Mouse (Mus musculus): ENCODE data around the gene Selplg. TPM values are rescaled to one million over a fixed set of nuclear protein-coding genes. Genes with fewer than 3 reads are reported as not detected.

Gene Selplg
- polyA plus RNA-seq, 1 experiment, result 96.6 TPM

GRCm38 (mm10) chr5:113772450-113772895 is 60.0 kb downstream of the Selplg start, which contains the start of the genes Sart3 and Iscu:
Gene Sart3, minus strand, starts transcription at chr5:113772510.
Gene Iscu, plus strand, starts transcription at chr5:113772748.
- TF ChIP-seq CTCF (IDR thresholded peaks at IDR 0.05; ENCODE audit: insufficient read depth, low read length), result no peak
- TF ChIP-seq POLR2A (IDR thresholded peaks at IDR 0.05; ENCODE audit: borderline replicate concordance, extremely low read depth, low read depth, low read length), result peak; percentile 45; the same call in 1 of the 2 replicates
- WGBS, result under 1% methylated on average over 49 of the region's 49 CpGs
- Histone ChIP-seq H3K4me3 (replicated peaks; ENCODE audit: extremely low read depth, low read depth, low read length) (peak within 1 kb of the TSS; percentile 89), H3K4me1 (ENCODE audit: control insufficient read depth, insufficient read depth, low read length) (no peaks in the 10 kb centered on the region)
- DNase-seq, result peak; percentile 93

DNA sequence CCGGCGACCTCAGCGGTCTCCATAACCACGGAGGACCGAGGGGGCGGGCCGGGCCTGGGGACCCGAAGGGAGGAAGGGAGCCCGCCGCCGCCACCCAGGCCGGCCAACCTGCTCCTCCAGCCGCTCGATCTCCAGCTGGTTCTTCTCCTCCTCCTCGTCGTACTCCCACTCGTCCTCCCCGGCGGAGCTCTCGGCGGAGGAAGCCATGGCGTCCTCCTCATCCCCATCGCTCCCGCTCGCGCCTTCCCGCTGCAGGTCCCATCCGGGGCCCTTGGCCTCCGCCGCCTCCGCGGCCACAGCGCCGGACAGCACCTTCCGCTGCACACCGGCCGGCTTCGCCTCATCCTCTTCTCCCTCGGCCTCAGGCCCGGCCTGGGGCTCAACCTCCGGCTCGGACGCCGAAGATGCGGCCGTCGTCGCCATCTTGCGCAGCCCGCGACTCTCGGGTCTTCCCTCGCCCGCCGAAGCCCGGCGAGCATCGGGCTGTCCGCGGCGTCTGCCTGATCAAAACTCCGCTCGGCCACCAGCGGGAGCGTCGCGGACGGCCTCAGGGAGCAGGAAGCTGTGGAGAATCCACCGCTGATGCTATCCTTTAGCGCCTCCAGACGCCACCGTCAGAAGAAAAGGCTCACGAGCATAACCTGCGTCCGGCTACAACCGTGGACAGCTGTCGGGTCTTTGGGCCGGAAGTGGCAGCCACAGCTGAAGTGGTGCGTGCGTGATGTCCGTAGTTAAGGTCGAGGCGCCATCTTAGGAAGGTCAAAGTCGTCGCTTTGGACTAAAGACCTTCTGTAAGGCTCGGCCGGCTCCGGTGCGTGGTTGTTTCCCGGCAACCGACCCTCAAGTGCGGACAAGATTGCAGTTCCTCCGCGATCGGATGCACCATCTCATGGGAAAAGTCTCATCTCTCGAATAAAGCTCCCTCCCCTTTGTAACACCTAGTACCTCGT is 61.0 kb downstream of the Selplg start:
- no peak for TF ChIP-seq CTCF (IDR thresholded peaks at IDR 0.05; ENCODE audit: insufficient read depth, low read length)
- peak; percentile 69 for TF ChIP-seq POLR2A (IDR thresholded peaks at IDR 0.05; ENCODE audit: borderline replicate concordance, extremely low read depth, low read depth, low read length)
- Histone ChIP-seq H3K4me3 (replicated peaks; ENCODE audit: extremely low read depth, low read depth, low read length) (peak overlapping the region; percentile 72), H3K4me1 (ENCODE audit: control insufficient read depth, insufficient read depth, low read length) (no peaks in the 10 kb centered on the region)
- DNase-seq, result peak; percentile 88
- WGBS, result under 1% methylated on average over 97 of the region's 97 CpGs

DNA sequence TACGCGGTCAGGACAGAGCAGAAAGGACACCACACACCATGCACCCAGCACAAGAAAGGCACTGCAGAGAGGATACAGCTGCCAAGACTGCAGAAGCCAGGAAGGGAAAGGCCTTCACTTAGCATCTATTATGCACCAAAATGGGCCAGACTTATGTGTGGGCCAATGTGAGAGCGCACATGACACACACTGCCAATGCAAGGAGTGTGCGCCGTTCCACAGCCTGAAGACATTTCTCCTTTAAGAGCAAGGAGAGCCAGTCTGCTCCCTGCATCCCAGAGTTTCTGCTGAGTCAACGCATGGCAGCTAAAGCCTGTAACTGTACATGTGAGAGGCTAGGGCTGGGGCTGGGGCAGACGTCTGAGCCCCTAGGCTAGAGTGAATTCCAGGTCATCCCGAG is 63.6 kb downstream of the Selplg start:
- no peak for DNase-seq
- 90% methylated on average over 8 of the region's 8 CpGs for WGBS
- no peak for TF ChIP-seq POLR2A (IDR thresholded peaks at IDR 0.05; ENCODE audit: borderline replicate concordance, extremely low read depth, low read depth, low read length)
- no peak for TF ChIP-seq CTCF (IDR thresholded peaks at IDR 0.05; ENCODE audit: insufficient read depth, low read length)
- H3K4me3 ChIP-seq (replicated peaks; ENCODE audit: extremely low read depth, low read depth, low read length), result no peak overlapping the region
- no peaks in the 10 kb centered on the region for H3K4me1 ChIP-seq (ENCODE audit: control insufficient read depth, insufficient read depth, low read length)

Other genes with a start within 250 kb of the Selplg start
- gene Cmklr1, start 182.2 kb downstream of the Selplg start, polyA plus RNA-seq (2012; rRNA removed), result 271 and 341 TPM in 2 replicates
- gene 1700069L16Rik, start 107.9 kb downstream of the Selplg start, polyA plus RNA-seq (2012; rRNA removed), result not detected in 2 replicates
- 10.6 and 10.7 TPM in 2 replicates for gene Ficd, start 96.8 kb downstream of the Selplg start, polyA plus RNA-seq (2012; rRNA removed)
- 20.2 and 24.2 TPM in 2 replicates for gene Sart3, start 60.1 kb downstream of the Selplg start, polyA plus RNA-seq (2012; rRNA removed)
- 115 and 118 TPM in 2 replicates for gene Iscu, start 59.9 kb downstream of the Selplg start, polyA plus RNA-seq (2012; rRNA removed)
- 59.9 and 72.5 TPM in 2 replicates for gene Tmem119, start 32.1 kb downstream of the Selplg start, polyA plus RNA-seq (2012; rRNA removed)
- 86.7 and 104 TPM in 2 replicates for gene Coro1c, start 76.1 kb upstream of the Selplg start, polyA plus RNA-seq (2012; rRNA removed)
- gene Ssh1, start 161.2 kb upstream of the Selplg start, polyA plus RNA-seq (2012; rRNA removed), result 22.1 and 27.3 TPM in 2 replicates
- gene Dao, start 171.1 kb upstream of the Selplg start, polyA plus RNA-seq (2012; rRNA removed), result 0.05 and 0.17 TPM in 2 replicates
- 17.0 and 19.7 TPM in 2 replicates for gene Usp30, start 232.8 kb upstream of the Selplg start, polyA plus RNA-seq (2012; rRNA removed)

Measured in lung, adult 2 months (tissue).